Mouse (Mus musculus) CD4-positive helper T cell, adult 2 months (primary cell): ENCODE measurements around the gene Unc50.

Experiments
- DNase-seq: peaks from one replicate; pipeline ENCODE4 v3.0.0-alpha.2; 2012; ENCODE audit warnings: low read depth, missing footprints, low spot score

Unc50 gene

GRCm38 (mm10) chr1:37486994-37487393, 57.1 kb downstream of the Unc50 start:
- no peak for DNase-seq

GRCm38 (mm10) chr1:37488531-37488930, 58.6 kb downstream of the Unc50 start:
- DNase-seq: no peak
